Mouse (Mus musculus): ENCODE results near the gene Plekhh3.

DNA sequence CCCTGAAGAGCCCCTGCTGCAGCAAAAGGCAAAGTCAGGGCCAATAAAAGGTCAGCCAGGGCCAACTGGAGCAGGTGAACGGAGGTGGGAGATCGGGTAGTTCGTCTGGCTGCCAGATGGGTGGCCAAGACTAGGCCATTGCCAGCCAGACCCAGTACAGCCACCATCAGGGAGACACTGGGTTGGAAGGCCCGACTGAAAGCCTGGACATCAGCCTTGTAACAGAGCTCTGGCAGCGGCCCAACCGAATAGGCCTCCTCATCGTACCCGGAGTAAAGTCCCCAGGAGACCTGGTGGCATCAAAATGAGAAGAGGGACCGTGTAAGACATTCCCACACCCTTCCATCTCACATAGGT is 3.2 kb upstream of the Plekhh3 start:
- TF ChIP-seq GATA1 (IDR thresholded peaks at IDR 0.05; ENCODE audit: borderline replicate concordance, low read length) (no peak), FLI1 (IDR thresholded peaks at IDR 0.05; ENCODE audit: low read length) (no peak)
